Mouse (Mus musculus) kidney, adult 2 months (tissue): ENCODE measurements at regions not wholly inside any gene's neighbourhood (a gene's known extent, or its start where the extent isn't known, plus 50 kb on each side); places are given as distances from the start of the nearest gene placed in this dataset.

ENCODE experiments used
- CTCF ChIP-seq: fragments of 200-500 bp; conservative IDR thresholded peaks from 2 replicates; pipeline ENCODE4 v1.5.1; 2011; ENCODE audit warnings: low read depth, mild to moderate bottlenecking, control low read depth, low read length, moderate library complexity, mixed read lengths; ENCODE audit not compliant: insufficient read depth, insufficient read length
- POLR2A ChIP-seq: fragments of 200-500 bp; IDR thresholded peaks from one replicate; pipeline ENCODE4 v1.6.1; 2011; ENCODE audit warnings: low read depth, low read length, control low read depth

DNA sequence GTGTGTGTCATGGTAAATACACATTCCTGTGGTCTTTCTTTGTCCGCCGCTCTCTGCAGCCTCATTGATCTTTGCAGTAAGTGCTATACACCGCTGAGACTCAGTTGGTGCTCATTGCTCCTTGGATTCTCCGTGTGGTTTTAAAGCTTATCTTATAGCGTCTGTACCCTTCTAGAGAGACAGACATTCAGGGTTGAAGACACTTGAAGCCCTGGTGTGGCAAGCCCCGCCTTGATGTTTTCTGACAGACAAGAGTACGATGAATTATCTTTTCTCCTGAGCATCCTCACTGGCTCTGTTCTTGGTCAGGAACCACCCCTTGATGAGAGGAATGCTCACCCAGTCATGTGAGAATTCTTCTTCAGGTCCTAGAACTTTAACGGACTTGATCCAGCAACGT, 1182.7 kb upstream of the A1bg start:
- no peak for TF ChIP-seq POLR2A
- no peak for TF ChIP-seq CTCF
